ENCODE assay signal across 7 mouse cellular contexts in genomic region chr4:123016451-123016957, GRCm38 (mm10). TPM values are rescaled to one million over a fixed set of nuclear protein-coding genes. Genes with fewer than 3 reads are reported as not detected.
DNase-seq lines count a peak whose midpoint lies in the region; ATAC-seq and TF ChIP-seq lines count a peak whose summit lies in the region.

Gene Trit1, plus strand, starts transcription at chr4:123016597.

- TF ChIP-seq CTCF in intestine, postnatal 0 days (IDR thresholded peaks at IDR 0.05; ENCODE audit: low read depth) = no peak
- no peak for TF ChIP-seq CTCF in small intestine, adult 2 months (IDR thresholded peaks at IDR 0.05; ENCODE audit: extremely low read depth, insufficient read length, insufficient replicate concordance, low read depth, low read length)

- H3K4me3 ChIP-seq in intestine, postnatal 0 days (ENCODE audit: low read depth, low read length) = peak within 1 kb of the TSS; percentile 77
- H3K4me3 ChIP-seq in midbrain, embryonic 12.5 days = peak within 1 kb of the TSS; percentile 77
- H3K4me3 ChIP-seq in small intestine, adult 2 months (ENCODE audit: low read depth, low read length) = peak within 1 kb of the TSS; percentile 86

- intact Hi-C loops in left cerebral cortex, postnatal 4 days (cut with DNase I) = no loop called here

- H3K4me2 ChIP-seq in intestine, postnatal 0 days (replicated peaks; ENCODE audit: low read depth) = peak within 1 kb of the TSS; percentile 84
- peak within 1 kb of the TSS; percentile 87 for H3K4me2 ChIP-seq in midbrain, embryonic 12.5 days (replicated peaks)

- peak; percentile 81 for TF ChIP-seq POLR2A in small intestine, adult 2 months (IDR thresholded peaks at IDR 0.05; ENCODE audit: low read depth, low read length)

- H3K27ac ChIP-seq in intestine, postnatal 0 days (ENCODE audit: low read depth, low read length) = peak within 1 kb of the TSS; percentile 50; the same call in 1 of the 2 replicates
- peak within 1 kb of the TSS; percentile 97 for H3K27ac ChIP-seq in midbrain, embryonic 12.5 days (replicated peaks)
- H3K27ac ChIP-seq in small intestine, adult 2 months (ENCODE audit: insufficient read depth, low read depth, low read length) = peak within 1 kb of the TSS; percentile 62

- H3K36me3 ChIP-seq in intestine, postnatal 0 days (ENCODE audit: control insufficient read depth, insufficient read depth) = no peaks in the 10 kb centered on the region
- 0 out of 2 replicates have a peak, but pooled peaks cover 2% of the 10 kb centered on the region for H3K36me3 ChIP-seq in midbrain, embryonic 12.5 days
- H3K36me3 ChIP-seq in small intestine, adult 2 months (ENCODE audit: control insufficient read depth, insufficient read depth, low read length) = peaks cover 2% of the 10 kb centered on the region; the same call in 1 of the 2 replicates

- 0% methylated on average over 34 of the region's 34 CpGs for WGBS in intestine, postnatal 0 days
- under 1% methylated on average over 34 of the region's 34 CpGs for WGBS in midbrain, embryonic 12.5 days
- WGBS in small intestine, adult 2 months = under 1% methylated on average over 34 of the region's 34 CpGs

- peak within 1 kb of the TSS; percentile 85 for H3K9ac ChIP-seq in intestine, postnatal 0 days (ENCODE audit: low read depth, low read length)
- peak within 1 kb of the TSS; percentile 90 for H3K9ac ChIP-seq in midbrain, embryonic 12.5 days (replicated peaks)

- 0 out of 2 replicates have a peak, but pooled peaks cover 3% of the 10 kb centered on the region for H3K4me1 ChIP-seq in intestine, postnatal 0 days (replicated peaks; ENCODE audit: control insufficient read depth, insufficient read depth, low read length)
- peaks cover 59% of the 10 kb centered on the region for H3K4me1 ChIP-seq in midbrain, embryonic 12.5 days
- H3K4me1 ChIP-seq in small intestine, adult 2 months (ENCODE audit: control insufficient read depth, insufficient read depth, insufficient read length, low read length) = peaks cover 5% of the 10 kb centered on the region

- H3K9me3 ChIP-seq in intestine, postnatal 0 days (ENCODE audit: control insufficient read depth) = no peaks in the 10 kb centered on the region
- no peaks in the 10 kb centered on the region for H3K9me3 ChIP-seq in midbrain, embryonic 12.5 days

- peak; percentile 91 for DNase-seq in adrenal gland, adult 8-10 months
- DNase-seq in embryo, embryonic 9.5 days (ENCODE audit: extremely low spot score) = peak; percentile 96
- peak; percentile 87 to 91 for DNase-seq in gastrocnemius, postnatal 4 days (ENCODE audit: low spot score in 2 of 2)
- DNase-seq in left cerebral cortex, postnatal 4 days = peak; percentile 96

- peak; percentile 93 for ATAC-seq in intestine, postnatal 0 days
- ATAC-seq in midbrain, embryonic 12.5 days (ENCODE audit: low FRiP score, low read depth) = peak; percentile 91

- H3K27me3 ChIP-seq in intestine, postnatal 0 days (replicated peaks; ENCODE audit: control insufficient read depth, insufficient read depth, low read length) = no peaks in the 10 kb centered on the region
- no peaks in the 10 kb centered on the region for H3K27me3 ChIP-seq in midbrain, embryonic 12.5 days
- no peaks in the 10 kb centered on the region for H3K27me3 ChIP-seq in small intestine, adult 2 months (ENCODE audit: control insufficient read depth, insufficient read depth, low read length)

RNA-seq across cellular contexts. Expression of gene Trit1, which starts in this region (rescaled TPM):
- total RNA-seq in adrenal gland, adult 8-10 months (2022) = 10 to 100 TPM; 21.8 to 24.5 (median 22.9) TPM
- total RNA-seq in gastrocnemius, postnatal 4 days (2021) = 10 to 100 TPM; 14.1 to 15.8 TPM
- polyA plus RNA-seq in intestine, postnatal 0 days (2015; fragmentation: Nextera tagmentation; extraction: Ambion mirVana) = 5.6 and 5.8 TPM in 2 replicates
- total RNA-seq in left cerebral cortex, postnatal 4 days (2021) = 10 to 100 TPM; 29.9 to 30.5 TPM
- 29.3 and 30.0 TPM in 2 replicates for polyA plus RNA-seq in midbrain, embryonic 12.5 days (2016; fragmentation: Nextera tagmentation; extraction: Ambion mirVana)
- 2.5 and 2.7 TPM in 2 replicates for polyA plus RNA-seq in small intestine, adult 2 months (2012; rRNA removed)

Comparison
In these comparisons a context has a peak if more than half of its experiments do, and no peak if none do; other contexts are left out.
1. Peak in every context shown above with its lines: DNase-seq, ATAC-seq, H3K4me3 ChIP-seq and H3K27ac ChIP-seq.